Mouse (Mus musculus) ES-E14 (cell line): ENCODE measurements at regions not wholly inside any gene's neighbourhood (a gene's known extent, or its start where the extent isn't known, plus 50 kb on each side); places are given as distances from the start of the nearest gene placed in this dataset.

ENCODE experiments used
- DNase-seq: peaks from one replicate; pipeline ENCODE4 v3.0.0-alpha.2; 2013; ENCODE audit warnings: low read depth, low spot score
- H3K27ac ChIP-seq: 2 replicates; pipeline ENCODE4 v1.5.1; 2012; ENCODE audit warnings: low read depth, mild to moderate bottlenecking, low read length, moderate library complexity, mixed read lengths; ENCODE audit not compliant: poor library complexity, insufficient read depth, severe bottlenecking
- H3K36me3 ChIP-seq: 2 replicates; pipeline ENCODE4 v1.6.1; 2012; ENCODE audit warnings: mild to moderate bottlenecking, low read length, moderate library complexity, mixed read lengths; ENCODE audit not compliant: control insufficient read depth, poor library complexity, insufficient read depth, severe bottlenecking
- H3K4me1 ChIP-seq, 2 experiments: fragments of 150-350 bp in 1 of 2; sonication (generic) in 1 of 2; 2 replicates each; pipeline ENCODE4 v1.6.1; 2012; ENCODE audit warnings: low read length in 2 of 2, mild to moderate bottlenecking in 1 of 2, mixed read lengths in 1 of 2; ENCODE audit not compliant: control insufficient read depth in 2 of 2, insufficient read depth in 2 of 2, poor library complexity in 1 of 2
- H3K4me3 ChIP-seq, 2 experiments: fragments of 150-350 bp in 1 of 2; sonication (generic) in 1 of 2; 2 replicates each; pipeline ENCODE4 v1.5.1; 2012; ENCODE audit warnings: low read length in 2 of 2, low read depth in 1 of 2, mild to moderate bottlenecking in 1 of 2, mixed read lengths in 1 of 2; ENCODE audit not compliant: insufficient read depth in 1 of 2, poor library complexity in 1 of 2, severe bottlenecking in 1 of 2
- H3K9ac ChIP-seq: 2 replicates; pipeline ENCODE4 v1.6.1; 2012; ENCODE audit warnings: low read depth, mild to moderate bottlenecking, low read length, mixed read lengths; ENCODE audit not compliant: poor library complexity, insufficient read depth, severe bottlenecking
- H3K9me3 ChIP-seq: fragments of 150-350 bp; sonication (generic); 2 replicates; pipeline ENCODE4 v1.6.1; 2012; ENCODE audit warnings: low read depth, mild to moderate bottlenecking, low read length; ENCODE audit not compliant: control insufficient read depth, insufficient read depth
- CHD2 ChIP-seq: IDR thresholded peaks from 2 replicates; pipeline ENCODE4 v1.6.1; 2014; ENCODE audit warnings: mild to moderate bottlenecking, low read depth, low read length, inconsistent platforms
- HCFC1 ChIP-seq: IDR thresholded peaks from 2 replicates; pipeline ENCODE4 v1.6.1; 2012; ENCODE audit warnings: low read length, inconsistent platforms, borderline replicate concordance; ENCODE audit not compliant: insufficient read depth
- MAFK ChIP-seq: IDR thresholded peaks from 2 replicates; pipeline ENCODE4 v1.6.1; 2014; ENCODE audit warnings: mild to moderate bottlenecking, low read depth, low read length, inconsistent platforms; ENCODE audit not compliant: insufficient read depth
- ZC3H11A ChIP-seq: IDR thresholded peaks from 2 replicates; pipeline ENCODE4 v1.6.1; 2012; ENCODE audit warnings: low read depth, mild to moderate bottlenecking, inconsistent platforms, low read length, borderline replicate concordance
- ZNF384 ChIP-seq: IDR thresholded peaks from 2 replicates; pipeline ENCODE4 v1.6.1; 2012; ENCODE audit warnings: low read depth, low read length, inconsistent platforms
- in situ Hi-C, 2 experiments: fragments of 600-800 bp; cut with MboI; formaldehyde crosslinking; loops; one replicate each; pipeline ENCODE4 v1.15.1; 2025; ENCODE audit warnings: low sequenced_read_pairs in 2 of 2, inconsistent platforms in 1 of 2; ENCODE audit not compliant: unreplicated experiment in 2 of 2

GRCm38 (mm10) chr3:138609749-138610148 lies 83.8 kb downstream of the Eif4e start:
- H3K4me1 ChIP-seq: no peaks in the 10 kb centered on the region
- no peak overlapping the region for H3K4me3 ChIP-seq
- no peak overlapping the region for H3K27ac ChIP-seq
- TF ChIP-seq CHD2 (no peak), ZNF384 (no peak), HCFC1 (no peak)
- H3K9ac ChIP-seq: no peak overlapping the region
- H3K9me3 ChIP-seq: no peaks in the 10 kb centered on the region
- DNase-seq: no peak
- in situ Hi-C loops: no loop called here
- H3K36me3 ChIP-seq: no peaks in the 10 kb centered on the region

- Histone ChIP-seq H3K9me3 (no peaks in the 10 kb centered on the region), H3K4me3 (no peak overlapping the region), H3K4me1 (no peaks in the 10 kb centered on the region), H3K36me3 (no peaks in the 10 kb centered on the region), H3K27ac (no peak overlapping the region), H3K9ac (no peak overlapping the region)
- in situ Hi-C loops: no loop called here
- TF ChIP-seq CHD2 (no peak), MAFK (no peak), ZC3H11A (no peak), HCFC1 (no peak), ZNF384 (no peak)
- no peak for DNase-seq
Observed at GRCm38 (mm10) chr3:138612884-138613653, 87.1 kb downstream of the Eif4e start.

GRCm38 (mm10) chr3:138613680-138614079 lies 87.7 kb downstream of the Eif4e start:
- no peak overlapping the region for H3K9ac ChIP-seq
- in situ Hi-C loops: no loop called here
- no peak for DNase-seq
- no peaks in the 10 kb centered on the region for H3K36me3 ChIP-seq
- no peaks in the 10 kb centered on the region for H3K4me1 ChIP-seq
- TF ChIP-seq HCFC1 (no peak), ZC3H11A (no peak), CHD2 (no peak), MAFK (no peak), ZNF384 (no peak)
- H3K4me3 ChIP-seq: no peak overlapping the region
- no peak overlapping the region for H3K27ac ChIP-seq
- no peaks in the 10 kb centered on the region for H3K9me3 ChIP-seq

DNA sequence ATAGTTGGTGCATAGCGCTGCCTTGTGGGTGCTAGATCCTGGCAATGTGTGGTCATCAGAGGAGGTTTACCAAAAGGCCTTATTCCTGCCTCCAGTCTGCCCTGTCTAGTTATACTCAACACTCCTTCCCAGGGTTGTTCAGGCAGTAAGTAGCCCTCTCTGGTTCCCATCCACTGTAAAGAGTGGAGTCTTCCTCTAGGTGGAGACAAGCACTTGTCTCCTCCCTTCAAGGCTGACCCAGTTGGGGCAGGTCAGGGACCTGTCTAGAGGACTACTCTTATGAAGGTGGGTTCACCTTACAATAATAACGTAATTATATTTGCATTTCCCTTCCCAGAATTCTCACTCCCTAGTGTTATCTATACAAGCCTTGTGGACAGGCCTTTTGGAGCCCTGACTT lies 88.9 kb downstream of the Eif4e start:
- Histone ChIP-seq H3K36me3 (no peaks in the 10 kb centered on the region), H3K27ac (no peak overlapping the region), H3K9ac (no peak overlapping the region), H3K4me1 (no peaks in the 10 kb centered on the region), H3K4me3 (no peak overlapping the region), H3K9me3 (no peaks in the 10 kb centered on the region)
- in situ Hi-C loops: no loop called here
- no peak for DNase-seq
- TF ChIP-seq MAFK (no peak), CHD2 (no peak), HCFC1 (no peak), ZC3H11A (no peak), ZNF384 (no peak)

- H3K4me3 ChIP-seq: no peak overlapping the region
- TF ChIP-seq CHD2 (no peak), ZC3H11A (no peak), MAFK (no peak), ZNF384 (no peak), HCFC1 (no peak)
- in situ Hi-C loops: no loop called here
- no peak for DNase-seq
- H3K4me1 ChIP-seq: no peaks in the 10 kb centered on the region
- H3K9ac ChIP-seq: no peak overlapping the region
- no peaks in the 10 kb centered on the region for H3K36me3 ChIP-seq
- no peak overlapping the region for H3K27ac ChIP-seq
- no peaks in the 10 kb centered on the region for H3K9me3 ChIP-seq
Observed at GRCm38 (mm10) chr3:138620263-138620662, 94.3 kb downstream of the Eif4e start.
